Mouse (Mus musculus) fat pad, adult 2 months (tissue): ENCODE results near the gene Syne2.

ENCODE experiments used
- DNase-seq: peaks from one replicate; pipeline ENCODE4 v3.0.0-alpha.2; 2011; ENCODE audit warnings: low read depth, low spot score; ENCODE audit errors: extremely low read depth

Gene Syne2

GRCm38 (mm10) chr12:75918415-75918814 is 100.5 kb downstream of the Syne2 start:
- no peak for DNase-seq

- DNase-seq, result no peak
These were observed 101.0 kb downstream of the Syne2 start for GRCm38 (mm10) chr12:75918914-75919313.

GRCm38 (mm10) chr12:75922900-75923299 is 105.0 kb downstream of the Syne2 start:
- DNase-seq, result no peak

- no peak for DNase-seq
These were observed 106.9 kb downstream of the Syne2 start for GRCm38 (mm10) chr12:75924852-75925251.

GRCm38 (mm10) chr12:75927596-75927995 is 109.7 kb downstream of the Syne2 start:
- DNase-seq, result no peak

- DNase-seq, result no peak
These were observed 115.6 kb downstream of the Syne2 start for GRCm38 (mm10) chr12:75933561-75933960.

DNA sequence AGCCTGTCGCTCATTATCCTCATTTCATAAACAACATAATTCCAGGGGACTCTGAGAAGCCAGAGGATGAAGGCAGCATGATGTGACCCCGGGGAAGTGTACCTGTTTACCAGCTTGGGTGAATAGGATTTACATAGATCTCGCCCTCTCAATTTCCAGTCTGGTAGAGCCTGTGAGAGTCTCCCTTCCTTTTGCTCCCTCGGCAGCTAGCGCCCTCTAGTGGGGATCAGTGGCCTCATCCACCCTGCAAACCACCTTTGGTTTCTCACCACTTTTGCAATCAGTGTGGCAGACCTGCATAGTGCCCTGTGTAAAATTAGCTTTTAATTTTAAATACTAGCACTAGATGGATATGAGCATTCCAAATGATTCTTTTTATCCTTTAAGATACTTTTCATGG is 133.4 kb downstream of the Syne2 start:
- DNase-seq, result no peak

GRCm38 (mm10) chr12:75952011-75952410 is 134.1 kb downstream of the Syne2 start:
- no peak for DNase-seq

GRCm38 (mm10) chr12:75966441-75967195 is 148.7 kb downstream of the Syne2 start:
- no peak for DNase-seq

DNA sequence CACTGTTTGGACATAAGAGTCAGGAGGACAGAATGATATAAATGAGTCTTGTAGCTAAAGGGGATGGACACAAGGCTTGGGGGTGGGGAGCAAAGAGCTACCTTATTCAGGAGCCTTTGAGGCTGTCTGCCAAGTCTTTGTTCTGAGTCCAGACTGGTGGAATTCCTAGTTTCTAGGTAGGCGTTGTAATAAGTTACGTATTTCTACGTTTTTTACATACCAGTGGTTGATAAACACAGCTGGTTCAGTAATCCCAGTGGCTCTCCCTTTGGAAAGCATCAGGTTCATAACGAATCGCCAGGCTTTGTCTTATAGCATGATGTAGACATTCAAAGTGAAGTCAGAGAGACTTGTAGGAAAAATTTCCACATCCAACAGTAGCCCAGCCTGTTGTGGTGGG is 161.1 kb downstream of the Syne2 start:
- DNase-seq, result no peak

DNA sequence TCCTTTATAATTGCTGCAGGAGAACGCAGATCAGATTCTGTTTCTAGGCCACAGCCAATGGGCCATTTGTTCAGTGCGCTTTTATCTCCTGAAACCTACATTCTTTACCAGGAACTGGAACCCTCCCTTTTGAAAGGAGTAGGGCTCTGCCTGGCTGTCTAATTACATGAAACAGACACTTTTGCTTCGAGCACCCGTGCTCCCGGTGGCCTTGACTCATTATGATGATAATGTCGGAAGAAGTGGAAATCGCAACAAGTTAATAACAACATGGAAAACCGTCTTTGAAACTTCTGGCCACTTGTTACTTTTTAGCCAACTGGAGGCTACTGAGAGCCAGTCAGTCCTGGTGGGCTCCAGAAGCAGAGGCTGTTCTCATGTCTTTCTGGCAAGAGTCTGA is 165.4 kb downstream of the Syne2 start:
- DNase-seq, result no peak

DNA sequence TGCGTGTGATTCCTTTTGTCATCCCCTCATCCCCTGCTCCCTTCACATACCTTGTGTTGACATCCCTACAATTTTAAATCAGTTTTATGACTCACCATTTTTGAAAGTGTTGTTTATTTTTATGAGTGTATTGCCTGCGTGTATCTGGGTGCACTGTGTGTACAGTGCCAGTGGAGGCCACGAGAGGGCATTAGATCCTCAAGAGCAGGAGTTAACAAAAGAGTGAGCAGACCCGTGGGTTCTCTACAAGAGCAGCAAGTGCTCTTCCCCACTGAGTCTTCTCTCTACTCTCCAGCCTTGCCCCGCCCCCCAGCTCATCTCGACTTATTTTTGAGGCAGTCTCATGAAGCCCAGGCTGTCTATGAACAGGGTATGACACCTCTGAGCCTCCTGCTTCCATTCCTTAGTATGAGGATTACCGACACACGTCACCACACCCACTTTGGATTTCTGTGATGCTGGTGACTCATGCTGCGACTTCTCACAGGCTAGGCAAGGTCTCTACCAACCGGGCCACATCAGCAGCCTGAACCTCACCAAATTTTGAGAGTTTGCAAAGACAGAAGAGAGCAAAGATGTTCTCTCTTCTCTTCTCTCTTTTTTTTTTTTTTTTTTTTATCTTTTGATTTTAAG is 174.4 kb downstream of the Syne2 start:
- DNase-seq, result no peak

DNA sequence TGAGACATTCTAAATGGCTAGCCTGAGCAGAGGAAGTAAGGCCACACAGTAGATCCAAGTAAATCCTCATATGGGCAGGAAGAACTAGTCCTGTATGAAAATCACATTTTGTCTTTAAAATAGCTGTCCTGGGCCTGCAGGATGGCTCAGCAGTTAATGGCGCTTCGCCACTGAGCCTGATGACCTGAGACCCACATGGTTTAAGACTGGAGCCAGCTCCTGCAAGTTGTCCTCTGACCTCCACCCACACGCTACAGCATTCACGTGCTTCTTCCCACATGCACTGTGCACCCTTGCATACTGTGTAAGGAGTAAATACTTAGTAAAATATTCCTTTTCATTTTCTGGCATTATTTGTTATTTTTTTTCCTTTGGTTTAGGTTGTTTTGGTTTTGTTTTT is 175.0 kb downstream of the Syne2 start:
- no peak for DNase-seq

DNA sequence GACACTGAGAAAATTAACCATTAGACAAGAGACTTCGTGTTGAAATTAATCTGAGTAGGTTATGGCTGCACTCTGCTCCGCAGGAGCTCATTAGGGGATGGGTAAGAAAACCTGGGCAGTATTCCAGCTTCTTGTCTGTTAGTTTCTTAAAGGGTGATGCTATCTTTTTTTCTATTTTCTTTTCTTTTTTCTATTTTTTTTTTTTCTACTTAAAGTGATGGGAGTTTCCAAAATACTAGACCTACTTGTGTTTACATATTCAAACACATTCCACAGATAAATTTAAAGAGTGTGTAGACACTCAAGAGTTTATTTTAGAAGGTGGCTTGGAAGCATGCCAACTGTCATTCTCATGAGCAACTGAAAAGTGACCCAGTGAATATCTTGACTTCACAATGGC is 177.2 kb downstream of the Syne2 start:
- DNase-seq, result no peak

DNA sequence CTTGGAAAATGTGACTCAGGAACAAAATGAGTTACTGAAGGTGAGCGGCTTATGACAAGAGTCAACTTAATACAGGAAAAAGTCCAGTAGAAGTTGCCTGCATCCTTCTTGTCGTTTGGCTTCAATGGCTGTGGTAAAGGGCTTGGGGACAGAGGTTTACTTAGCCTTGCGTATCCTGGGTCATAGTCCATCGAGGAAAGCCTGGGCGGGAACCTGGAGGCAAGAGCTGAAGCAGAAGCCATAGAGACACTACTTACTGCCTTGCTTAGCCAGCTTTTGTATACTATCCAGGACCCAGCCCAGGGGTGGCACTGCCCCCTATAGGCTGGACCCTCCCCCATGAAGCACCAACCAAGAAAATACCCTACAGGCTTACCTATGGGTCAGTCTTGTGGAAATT is 179.6 kb downstream of the Syne2 start:
- no peak for DNase-seq

- no peak for DNase-seq
These were observed 180.5 kb downstream of the Syne2 start for GRCm38 (mm10) chr12:75998416-75998815.

DNA sequence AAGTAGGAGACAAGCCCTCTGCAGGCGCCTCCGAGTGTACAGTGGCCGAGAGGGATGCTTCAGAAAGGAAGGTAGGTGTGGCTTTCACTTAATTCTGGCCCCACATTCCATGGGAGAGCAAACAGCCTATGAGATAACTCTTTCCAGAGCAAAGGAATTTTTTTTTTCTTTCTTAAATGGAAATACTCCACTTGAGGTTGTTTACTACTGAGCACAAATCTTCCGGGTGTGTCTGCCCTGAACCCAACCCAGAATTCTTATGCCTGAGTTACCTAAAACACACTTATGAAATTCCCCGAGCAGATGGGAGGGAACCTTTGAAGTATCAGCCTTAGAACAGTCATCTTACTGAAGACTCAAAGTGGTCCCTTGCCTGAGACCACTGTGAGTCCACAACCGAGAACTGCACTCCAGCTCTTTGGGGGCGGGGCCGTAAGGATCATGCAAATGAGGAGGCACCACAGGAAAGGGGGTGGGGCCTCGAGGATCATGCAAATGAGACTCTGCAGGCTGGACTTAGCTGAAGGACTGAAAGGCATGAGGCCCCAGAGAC is 186.8 kb downstream of the Syne2 start:
- DNase-seq, result no peak

- DNase-seq, result no peak
These were observed 191.1 kb downstream of the Syne2 start for GRCm38 (mm10) chr12:76008991-76009390.

GRCm38 (mm10) chr12:76012789-76013188 is 194.9 kb downstream of the Syne2 start:
- no peak for DNase-seq

- DNase-seq, result no peak
These were observed 195.5 kb downstream of the Syne2 start for GRCm38 (mm10) chr12:76013480-76013879.

DNA sequence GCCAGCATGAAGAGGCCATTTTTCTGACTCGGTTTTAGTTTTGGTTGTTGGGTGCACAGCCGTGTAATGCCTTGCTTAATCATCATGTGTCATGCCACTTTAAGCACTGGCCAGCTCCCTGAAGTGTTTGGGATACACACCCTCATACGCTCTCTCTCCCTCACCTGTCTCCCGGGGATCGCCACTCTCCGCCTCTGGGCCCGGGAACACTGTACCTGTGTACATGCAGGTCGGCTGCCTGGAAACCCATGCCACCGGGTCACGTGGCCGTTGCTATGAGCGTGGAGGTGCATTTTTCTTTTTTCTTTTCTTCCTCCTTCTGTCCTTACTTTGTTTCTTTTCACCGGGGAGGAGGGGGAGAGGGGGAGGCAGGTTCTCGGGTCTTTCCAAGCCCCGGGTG is 197.1 kb downstream of the Syne2 start:
- DNase-seq, result no peak

- DNase-seq, result peak; percentile 40
These were observed 197.6 kb downstream of the Syne2 start for GRCm38 (mm10) chr12:76015489-76015888.
